Mouse (Mus musculus): ENCODE data around the gene Ttc21a. TPM values are rescaled to one million over a fixed set of nuclear protein-coding genes. Genes with fewer than 3 reads are reported as not detected.
A peak's percentile ranks its signal among the peaks of the same experiment; 100 is the strongest.

Ttc21a gene
- total RNA-seq (2014; fragmentation: Nextera tagmentation) (not detected in 2 replicates), total RNA-seq (2017) (not detected in 2 replicates)

DNA sequence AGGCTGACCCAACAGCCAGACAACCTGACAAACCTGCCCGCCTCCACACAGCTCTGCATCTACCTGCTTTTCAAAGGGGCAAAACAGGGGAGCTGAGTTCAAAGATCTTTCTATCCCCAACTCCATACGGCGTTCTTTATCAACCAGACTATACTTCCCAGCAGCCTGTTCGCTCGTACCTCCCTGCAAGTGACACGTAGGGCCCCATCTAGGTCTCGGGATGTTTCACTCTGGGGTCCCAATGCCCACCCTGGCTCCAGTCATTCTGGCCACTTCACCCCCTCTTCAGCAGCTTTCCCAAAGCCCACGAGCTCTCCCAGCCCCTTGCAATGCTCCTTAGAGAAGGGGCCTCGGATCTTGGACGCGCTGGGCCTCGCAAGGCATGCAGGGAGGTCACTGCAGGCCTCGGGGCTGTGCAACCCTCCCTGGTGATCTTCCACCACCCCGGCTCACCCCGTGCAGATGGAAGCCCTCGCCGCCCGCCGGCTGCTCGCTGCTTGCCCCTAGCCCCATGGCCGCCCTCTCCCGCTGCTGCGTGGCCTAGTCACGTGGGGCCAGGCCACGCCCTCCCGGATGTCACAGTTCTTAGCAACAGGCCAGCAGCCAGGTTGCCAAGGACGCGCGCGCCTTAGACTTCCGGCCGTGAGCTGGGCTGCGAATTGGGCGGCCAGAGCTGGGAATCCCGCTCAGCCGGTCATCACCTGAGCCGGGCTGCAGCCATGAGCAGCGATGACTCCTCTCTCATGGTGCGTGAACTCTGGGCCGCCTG lies at the start of gene Ttc21a, which contains the start of gene Gorasp1:
TSS of gene Ttc21a (plus strand) at position 602 of the 769 bp plus-strand sequence.
TSS of gene Gorasp1 (minus strand) at position 561 of the 769 bp plus-strand sequence.
- peak; percentile 90 for ATAC-seq (replicated peaks; ENCODE audit: low FRiP score, low TSS enrichment, poor library complexity, severe bottlenecking)

DNA sequence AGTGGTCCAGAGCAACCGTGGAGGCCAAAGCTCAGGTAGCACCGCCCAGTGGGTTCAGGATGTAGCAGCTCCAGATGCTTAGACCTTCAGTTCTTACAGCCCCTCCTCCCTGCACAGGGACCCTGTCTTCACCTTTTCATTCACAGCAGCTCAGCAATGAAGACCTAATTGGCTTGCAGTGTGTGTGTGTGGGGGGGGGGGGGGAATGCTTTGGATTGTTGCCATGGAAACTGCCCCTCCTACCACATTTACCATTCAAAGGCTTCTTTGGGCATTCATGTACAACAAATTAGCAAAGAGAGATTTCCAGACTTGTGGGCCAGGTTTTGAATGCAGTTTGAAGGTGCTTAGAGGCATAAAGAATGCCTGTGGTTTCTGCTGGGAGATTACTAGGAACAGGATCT lies 48.6 kb upstream of the Ttc21a start:
- no peak for ATAC-seq (replicated peaks; ENCODE audit: low FRiP score, low TSS enrichment, poor library complexity, severe bottlenecking)

DNA sequence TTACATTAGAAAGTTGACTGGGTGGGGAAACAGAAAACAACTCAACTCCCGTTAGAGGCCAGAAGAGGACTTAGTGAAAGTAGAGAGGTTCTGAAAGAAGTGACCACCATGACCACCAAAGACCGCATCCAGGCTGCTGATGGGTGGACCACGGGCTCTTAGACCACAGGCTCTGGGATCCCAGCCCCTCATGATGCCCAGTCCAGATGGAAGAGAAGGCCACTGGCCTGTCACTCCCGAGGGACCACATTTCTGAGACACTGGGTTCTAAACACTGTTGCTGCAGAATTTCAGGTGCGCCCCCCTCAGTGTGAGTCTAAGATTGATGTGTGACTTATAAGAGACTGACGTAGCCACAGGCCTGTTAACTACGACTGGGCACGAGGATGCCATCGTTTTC lies 48.0 kb upstream of the Ttc21a start:
- no peak for ATAC-seq (replicated peaks; ENCODE audit: low FRiP score, low TSS enrichment, poor library complexity, severe bottlenecking)

DNA sequence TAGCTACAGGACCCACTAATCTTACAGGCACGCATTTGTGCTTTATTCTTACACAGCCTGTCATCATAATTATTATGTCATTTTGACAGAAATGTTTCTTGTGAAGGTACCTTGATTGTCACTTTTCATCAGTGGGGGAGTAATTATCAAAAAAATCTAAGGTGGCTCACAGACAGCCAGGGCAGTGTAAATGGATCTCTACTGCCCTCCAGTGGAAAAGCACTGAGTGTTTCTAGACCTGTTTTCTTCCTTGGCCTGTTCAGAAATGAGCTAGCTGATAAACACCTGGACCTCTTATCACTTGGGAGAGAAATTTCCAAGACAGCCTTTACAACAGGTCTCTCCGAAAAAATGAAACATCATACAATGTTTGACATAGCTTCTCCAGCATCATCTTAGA lies 46.7 kb upstream of the Ttc21a start:
- peak; percentile 36 for ATAC-seq (replicated peaks; ENCODE audit: low FRiP score, low TSS enrichment, poor library complexity, severe bottlenecking)

DNA sequence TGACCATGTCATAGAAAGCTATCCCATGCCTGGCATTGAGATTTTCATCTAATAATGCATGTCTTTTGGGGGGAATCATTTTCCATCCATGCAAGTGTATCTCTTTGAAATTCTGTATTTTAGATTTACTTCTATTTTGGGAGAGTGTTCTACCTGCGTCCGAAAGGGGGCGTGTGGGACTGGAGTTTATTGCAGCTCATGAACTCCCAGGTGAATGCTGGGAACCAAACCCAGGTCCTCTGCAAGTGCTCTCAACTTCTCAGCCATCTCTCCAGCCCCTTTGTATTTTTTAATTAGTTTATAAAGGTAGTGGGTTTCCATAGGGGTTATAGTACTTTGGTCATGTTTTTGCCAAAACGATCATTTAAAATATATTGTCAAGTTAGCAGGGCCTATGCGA lies 43.5 kb upstream of the Ttc21a start:
- ATAC-seq (replicated peaks; ENCODE audit: low FRiP score, low TSS enrichment, poor library complexity, severe bottlenecking), result no peak

DNA sequence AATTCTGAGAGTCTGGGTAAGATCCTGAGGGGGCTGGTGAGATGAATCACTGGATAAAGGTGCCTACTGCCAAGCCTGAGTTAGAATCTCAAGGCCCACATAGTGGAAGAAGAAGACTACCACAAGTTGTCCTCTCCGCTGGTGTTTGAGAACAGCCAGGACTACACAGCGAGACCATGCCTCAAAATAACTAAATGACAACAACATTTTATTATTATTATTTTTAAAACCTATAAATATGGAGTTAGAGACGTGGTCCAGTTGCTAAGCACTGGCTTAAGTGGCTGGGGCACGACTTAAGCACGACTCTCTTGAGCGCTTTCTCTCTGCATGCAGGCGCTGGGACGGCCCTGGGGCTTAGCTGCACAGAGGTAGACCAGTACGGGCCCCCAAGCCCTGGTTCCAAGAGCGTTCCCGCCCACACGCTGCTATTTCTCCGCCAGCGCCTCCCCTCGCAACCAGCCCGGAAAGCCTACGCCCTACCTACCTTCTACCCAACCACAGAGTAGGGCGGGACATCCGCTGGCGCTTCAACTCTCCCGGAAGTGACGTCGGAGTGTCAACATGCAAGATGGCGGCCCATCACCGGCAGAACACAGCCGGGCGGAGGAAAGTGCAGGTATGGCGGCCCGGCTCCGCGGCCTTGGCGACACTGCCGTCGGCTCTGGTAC lies 42.9 kb upstream of the Ttc21a start, which contains the start of gene Wdr48:
TSS of gene Wdr48 (plus strand) at position 540 of the 671 bp plus-strand sequence.
- ATAC-seq (replicated peaks; ENCODE audit: low FRiP score, low TSS enrichment, poor library complexity, severe bottlenecking), result peak; percentile 98

DNA sequence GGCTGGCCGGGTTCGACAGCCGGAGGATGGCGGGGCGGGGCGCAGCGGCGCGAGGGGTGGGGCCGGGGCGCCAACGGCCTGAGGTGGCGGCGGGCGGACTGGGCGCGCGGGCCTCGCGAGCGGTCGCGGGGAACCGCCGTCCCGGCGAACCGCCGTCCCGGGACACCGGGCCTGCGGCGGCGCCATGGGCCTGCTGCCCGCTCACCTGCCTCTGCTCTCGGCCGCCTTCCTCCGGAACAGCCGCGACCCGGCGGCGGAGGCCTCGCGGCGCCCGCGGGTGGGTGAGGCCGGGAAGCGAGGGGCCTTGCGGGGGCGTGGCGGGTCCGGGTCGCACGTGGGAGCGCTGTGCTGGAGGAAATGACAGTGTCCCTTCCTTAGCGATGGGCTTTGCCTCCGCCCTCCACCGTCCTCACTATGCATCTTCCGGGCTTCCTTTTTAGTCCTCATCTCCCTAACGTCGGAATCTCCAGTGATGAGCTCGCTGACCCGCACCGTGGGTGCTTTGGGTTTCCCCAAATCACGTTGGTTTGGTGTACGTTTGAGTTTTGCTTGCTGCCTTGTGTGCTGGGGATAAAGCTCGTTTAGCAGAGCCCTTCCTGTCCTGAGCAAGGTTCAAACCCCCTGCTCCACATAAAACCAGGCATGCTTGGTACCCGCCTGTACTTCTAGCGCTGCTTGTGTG lies 42.2 kb upstream of the Ttc21a start:
- ATAC-seq (replicated peaks; ENCODE audit: low FRiP score, low TSS enrichment, poor library complexity, severe bottlenecking), result peak; percentile 29; the same call in 1 of the 2 replicates

DNA sequence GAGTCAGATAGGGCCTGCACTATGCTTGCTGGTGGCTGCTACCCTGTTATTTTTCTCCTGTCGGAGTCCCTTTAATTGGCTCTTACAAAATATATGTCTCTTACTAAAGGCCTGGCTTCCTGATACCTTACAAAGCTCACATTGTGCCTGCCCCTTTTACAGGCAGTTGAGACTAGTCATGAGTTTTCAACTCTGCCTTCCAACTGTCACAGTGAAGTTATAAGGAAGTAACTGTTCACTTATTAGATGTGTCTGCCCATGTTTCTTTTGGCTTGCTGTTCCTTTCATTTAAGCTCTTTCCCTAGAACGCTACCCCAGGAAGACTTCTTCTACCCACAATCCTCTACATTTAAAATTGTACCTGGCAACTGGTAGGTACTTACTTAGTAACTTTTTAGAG lies 38.0 kb upstream of the Ttc21a start:
- ATAC-seq (replicated peaks; ENCODE audit: low FRiP score, low TSS enrichment, poor library complexity, severe bottlenecking), result no peak

DNA sequence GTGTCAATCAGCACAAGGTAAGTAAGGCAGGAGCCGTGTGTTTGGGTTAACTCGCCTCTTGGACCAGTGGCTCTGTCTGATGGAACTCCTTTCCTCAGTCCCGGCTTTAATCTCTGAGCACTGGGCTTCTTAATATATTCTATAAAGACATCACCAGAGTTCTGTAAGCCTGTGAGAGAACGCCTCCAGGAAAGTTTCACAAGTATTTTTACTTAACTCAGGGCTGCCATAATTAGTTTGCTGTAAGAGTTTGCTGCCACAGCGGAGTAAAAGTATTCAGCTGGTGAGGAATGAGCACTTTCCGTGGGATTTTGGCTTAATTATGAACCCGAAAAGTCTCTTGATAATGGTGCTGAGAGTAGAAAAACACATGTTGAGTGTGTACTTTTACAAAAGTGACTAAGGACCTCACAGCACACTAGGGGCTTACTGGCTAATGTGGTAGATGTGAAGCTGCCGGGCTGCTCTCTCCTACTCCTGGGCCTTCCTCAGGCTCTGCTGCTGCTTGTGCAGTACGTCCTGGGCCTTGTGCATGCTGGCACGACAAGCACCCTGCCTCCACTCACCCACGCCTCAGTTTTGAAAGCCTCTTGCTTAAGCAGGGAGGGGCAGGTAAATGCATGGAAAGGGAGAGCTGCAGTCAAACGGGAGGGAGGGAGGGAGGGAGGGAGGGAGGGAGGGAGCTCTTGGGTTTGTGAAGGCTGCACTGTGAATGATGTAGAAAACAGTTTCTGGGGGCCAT lies 34.8 kb upstream of the Ttc21a start:
- ATAC-seq (replicated peaks; ENCODE audit: low FRiP score, low TSS enrichment, poor library complexity, severe bottlenecking), result no peak

DNA sequence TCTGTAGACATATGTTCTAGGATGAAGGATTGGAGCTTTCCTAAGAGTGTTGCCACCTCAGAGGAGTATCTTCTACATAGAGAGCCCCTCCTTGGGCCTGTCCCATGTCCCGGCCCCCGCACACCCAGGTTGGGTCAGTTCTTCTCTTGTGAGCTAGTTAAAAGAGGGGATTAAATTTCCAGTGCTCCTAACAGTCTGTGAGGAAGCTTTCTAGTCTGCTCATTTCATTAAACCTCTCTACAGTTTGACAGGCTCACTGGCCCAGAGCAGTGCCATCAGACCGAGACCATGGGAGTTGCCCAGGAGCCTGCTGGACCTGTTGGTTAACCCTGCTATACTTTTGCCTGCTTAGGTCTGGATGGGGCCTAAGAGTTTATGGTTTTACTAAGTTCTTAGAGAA lies 28.7 kb upstream of the Ttc21a start:
- ATAC-seq (replicated peaks; ENCODE audit: low FRiP score, low TSS enrichment, poor library complexity, severe bottlenecking), result no peak

DNA sequence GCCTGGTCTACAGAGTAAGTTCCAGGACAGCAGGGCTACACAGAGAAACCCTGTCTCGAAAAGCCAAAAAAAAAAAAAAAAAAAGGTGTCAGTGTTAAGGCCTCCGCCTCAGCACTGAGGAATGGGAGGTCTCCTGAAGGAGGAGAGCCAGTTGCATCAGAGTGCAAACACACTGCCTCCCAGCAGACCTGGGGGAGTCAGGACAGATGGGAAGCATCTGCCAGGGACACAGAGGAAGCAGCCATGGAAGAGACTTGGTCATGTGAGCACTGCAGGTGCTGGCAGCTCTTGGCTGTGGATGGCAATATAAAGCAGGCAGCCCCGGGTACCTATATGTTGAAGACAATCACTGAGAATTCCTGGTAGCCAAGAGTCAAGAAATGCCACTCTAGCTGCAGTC lies 27.5 kb upstream of the Ttc21a start:
- ATAC-seq (replicated peaks; ENCODE audit: low FRiP score, low TSS enrichment, poor library complexity, severe bottlenecking), result no peak

DNA sequence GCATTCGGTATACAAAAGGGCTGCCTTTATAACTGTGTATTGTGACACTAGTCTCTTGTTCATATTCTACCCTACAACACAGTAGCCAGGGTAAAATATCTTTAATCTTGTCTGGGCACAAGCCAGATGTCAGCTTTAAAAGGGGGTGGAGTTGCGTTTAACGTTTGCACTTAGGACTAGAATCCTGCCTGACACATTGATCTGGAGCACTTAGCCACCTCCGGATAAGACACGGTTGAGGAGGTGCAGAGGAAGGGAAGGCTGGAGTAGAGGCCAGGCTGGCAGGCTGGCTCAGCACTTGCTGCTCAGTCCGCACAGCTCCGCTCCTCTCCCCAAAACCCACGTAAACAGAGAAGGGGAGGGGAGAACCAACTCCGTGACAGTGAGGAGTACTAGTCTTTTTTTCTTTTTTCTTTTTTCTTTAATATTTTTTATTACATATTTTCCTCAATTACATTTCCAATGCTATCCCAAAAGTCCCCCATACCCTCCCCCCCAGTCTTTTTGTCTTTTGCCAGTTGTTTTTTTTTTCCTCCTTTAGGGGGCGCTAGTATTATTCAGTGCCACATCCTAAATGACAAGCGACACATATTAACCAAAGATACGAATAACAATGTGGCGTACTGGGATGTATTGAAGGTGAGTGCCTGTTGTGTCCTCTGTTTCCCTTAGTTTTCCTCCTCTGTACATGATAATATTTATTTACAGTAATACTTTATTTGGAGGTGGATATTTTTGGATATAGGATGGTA lies 24.1 kb upstream of the Ttc21a start:
- ATAC-seq (replicated peaks; ENCODE audit: low FRiP score, low TSS enrichment, poor library complexity, severe bottlenecking), result peak; percentile 77

DNA sequence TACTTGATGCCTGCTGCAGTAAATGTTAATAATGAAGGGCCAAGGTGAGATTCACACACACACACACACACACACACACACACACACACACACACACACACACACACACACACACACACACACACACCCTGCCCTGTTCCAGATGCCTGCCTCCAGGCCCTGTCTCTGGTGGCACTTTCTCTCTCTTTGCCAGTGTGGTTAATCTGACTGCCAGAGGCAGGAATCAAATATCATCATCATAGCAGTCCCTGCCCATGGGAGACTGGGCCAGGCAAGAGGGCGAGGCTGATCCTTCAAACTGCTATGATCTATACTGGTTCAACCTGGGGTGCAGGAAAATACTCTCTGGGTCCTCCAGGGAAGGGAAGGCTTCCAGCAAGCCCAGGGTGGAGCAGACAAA lies 17.5 kb upstream of the Ttc21a start:
- ATAC-seq (replicated peaks; ENCODE audit: low FRiP score, low TSS enrichment, poor library complexity, severe bottlenecking), result 0 out of 2 replicates have a peak, but pooled peaks have one; percentile 26

DNA sequence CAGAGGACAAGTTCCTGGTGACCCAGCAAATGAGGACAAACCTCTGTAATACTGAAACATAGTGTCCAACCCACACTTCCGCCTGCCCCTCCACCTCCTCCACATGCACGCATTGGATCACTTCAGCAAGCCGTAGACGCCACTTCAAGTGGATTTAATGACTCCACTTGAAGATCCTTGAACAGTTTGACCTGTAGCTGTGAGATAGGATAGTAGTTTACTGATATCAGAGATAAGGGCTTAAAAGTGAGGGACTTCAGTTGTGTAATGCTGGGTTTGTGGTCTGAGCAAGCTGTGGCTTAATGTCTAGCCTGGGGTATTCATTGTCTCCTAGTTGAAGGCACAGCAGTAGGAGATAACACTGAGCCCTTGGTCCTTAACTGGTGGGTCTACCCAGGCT lies 13.9 kb upstream of the Ttc21a start:
- 0 out of 2 replicates have a peak, but pooled peaks have one; percentile 15 for ATAC-seq (replicated peaks; ENCODE audit: low FRiP score, low TSS enrichment, poor library complexity, severe bottlenecking)

DNA sequence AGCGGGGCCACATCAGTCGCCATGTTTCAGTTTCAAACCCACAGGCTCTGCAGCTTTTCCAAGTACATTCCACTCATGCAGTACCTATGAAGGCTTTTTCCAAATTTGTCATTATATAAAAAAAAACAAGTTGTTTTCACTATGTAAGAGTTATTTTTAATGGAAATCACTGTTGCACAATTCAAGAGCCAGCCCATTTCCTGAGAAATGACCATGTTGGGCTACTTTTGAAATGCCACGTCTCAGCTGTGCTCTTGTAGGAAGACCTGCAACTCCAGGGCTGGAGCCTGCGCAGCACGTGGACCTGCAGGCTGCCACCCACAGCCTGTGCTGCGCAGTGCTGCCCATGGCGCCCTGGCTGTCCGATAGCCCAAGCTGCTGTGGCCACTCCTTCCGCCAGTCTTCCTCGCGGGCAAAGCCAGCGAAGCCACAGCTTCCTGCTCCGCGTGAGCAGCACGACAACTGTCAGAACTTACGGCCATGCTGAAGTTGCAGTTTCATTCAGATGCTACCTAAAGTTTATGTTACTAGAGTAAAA lies 12.2 kb upstream of the Ttc21a start:
- no peak for ATAC-seq (replicated peaks; ENCODE audit: low FRiP score, low TSS enrichment, poor library complexity, severe bottlenecking)

DNA sequence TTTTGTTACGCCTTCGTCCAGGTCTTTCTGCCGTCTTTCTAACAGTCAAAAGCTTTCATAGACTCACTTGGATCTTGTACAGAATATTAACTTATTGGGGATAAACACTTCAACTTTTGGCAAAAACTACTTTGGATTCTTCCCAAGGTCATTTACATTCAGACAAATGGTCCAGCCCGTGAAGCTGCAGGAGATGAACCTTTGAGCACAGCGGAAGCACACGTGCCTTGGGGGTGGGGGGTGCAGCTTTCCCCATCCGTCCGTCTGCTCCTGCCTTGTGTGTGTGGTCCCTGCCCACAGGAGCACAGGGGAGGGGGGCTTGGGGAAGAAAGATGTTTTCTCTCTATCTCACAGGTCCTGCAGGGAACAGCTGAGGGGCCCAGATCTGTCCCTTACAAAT lies 11.7 kb upstream of the Ttc21a start:
- no peak for ATAC-seq (replicated peaks; ENCODE audit: low FRiP score, low TSS enrichment, poor library complexity, severe bottlenecking)

DNA sequence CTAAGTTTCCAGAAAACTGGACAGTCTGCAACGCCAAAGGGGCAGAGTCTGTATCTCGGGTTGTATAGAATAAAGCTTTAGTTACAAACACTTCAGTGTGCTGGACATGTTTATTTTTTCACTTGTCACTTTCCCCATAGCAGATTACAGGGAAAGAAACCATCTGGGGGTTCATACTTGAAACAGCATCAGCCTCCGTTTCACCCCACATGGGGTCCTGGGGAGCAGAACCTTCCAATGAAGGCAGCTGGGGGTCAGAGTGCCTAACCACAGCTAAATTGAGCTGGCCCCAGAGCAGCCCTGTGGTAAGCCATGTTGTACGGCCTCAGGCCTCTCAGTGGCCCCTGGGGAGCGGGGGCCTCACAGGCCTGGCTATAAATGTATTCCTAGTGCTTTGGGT lies 10.9 kb upstream of the Ttc21a start:
- no peak for ATAC-seq (replicated peaks; ENCODE audit: low FRiP score, low TSS enrichment, poor library complexity, severe bottlenecking)

DNA sequence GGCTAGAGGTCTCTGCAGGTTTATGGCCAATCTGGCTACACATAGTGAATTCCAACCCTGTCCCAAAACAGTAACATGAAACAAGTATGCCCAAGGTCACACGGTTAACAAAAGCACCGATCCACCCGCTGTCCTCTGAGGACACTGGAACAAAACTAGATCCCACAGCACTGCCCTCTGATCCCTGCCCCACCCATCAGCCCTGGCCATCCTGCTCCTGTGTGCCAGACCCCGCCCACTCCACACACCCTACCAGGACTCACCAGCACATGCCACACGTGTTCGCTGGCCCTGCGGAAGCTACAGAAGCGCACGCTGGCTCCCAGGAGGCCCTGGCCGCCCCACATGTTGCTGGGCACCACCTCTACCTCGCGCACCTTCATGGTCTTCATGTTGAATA lies 5.0 kb upstream of the Ttc21a start:
- ATAC-seq (replicated peaks; ENCODE audit: low FRiP score, low TSS enrichment, poor library complexity, severe bottlenecking), result no peak

DNA sequence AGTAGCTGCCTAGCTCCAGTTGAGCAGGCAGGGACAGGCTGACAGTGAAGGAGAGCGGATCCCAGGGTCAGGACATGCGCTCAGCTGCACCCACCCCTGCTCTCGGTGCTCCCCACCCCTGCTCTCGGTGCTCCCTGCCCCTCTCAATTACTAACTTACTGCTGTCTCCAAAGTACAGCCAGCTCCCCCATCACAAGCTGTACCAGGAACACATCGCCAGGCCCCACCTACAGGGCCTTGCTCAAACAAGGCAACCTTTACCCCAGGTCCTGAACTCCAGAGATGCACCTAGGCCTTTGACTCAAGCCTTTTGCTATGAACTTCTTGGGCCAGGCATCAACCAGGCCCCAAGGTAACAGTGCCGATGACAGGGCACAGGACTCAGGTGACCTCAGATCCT lies 3.7 kb upstream of the Ttc21a start:
- no peak for ATAC-seq (replicated peaks; ENCODE audit: low FRiP score, low TSS enrichment, poor library complexity, severe bottlenecking)

All from megakaryocyte-erythroid progenitor cell, adult 5-6 weeks (primary cell).